Mouse (Mus musculus): ENCODE data around the gene Lbp. TPM values are rescaled to one million over a fixed set of nuclear protein-coding genes. Genes with fewer than 3 reads are reported as not detected.

The Lbp gene
- polyA plus RNA-seq, 1 experiment from 2014 or later = 4.6 TPM

GRCm38 (mm10) chr2:158379354-158380078 lies 73.2 kb downstream of the Lbp start:
- WGBS = 43% methylated on average over 13 of the region's 13 CpGs
- Histone ChIP-seq H3K27ac (no peak overlapping the region), H3K4me1 (no peaks in the 10 kb centered on the region), H3K27me3 (peaks cover 23% of the 10 kb centered on the region), H3K9me3 (no peaks in the 10 kb centered on the region), H3K4me3 (no peak overlapping the region), H3K4me2 (replicated peaks) (no peak overlapping the region), H3K9ac (no peak overlapping the region), H3K36me3 (no peaks in the 10 kb centered on the region)
- no peak for ATAC-seq (ENCODE audit: insufficient number of reproducible peaks, insufficient read depth, low FRiP score, low TSS enrichment)

Other genes with a start within 250 kb of the Lbp start
- 7.7 and 9.0 TPM in 2 replicates for gene Tgm2, start 160.1 kb upstream of the Lbp start, polyA plus RNA-seq (2016; fragmentation: Nextera tagmentation; extraction: Ambion mirVana)
- 5.9 and 6.2 TPM in 2 replicates for gene D630003M21Rik, start 77.3 kb upstream of the Lbp start, polyA plus RNA-seq (2016; fragmentation: Nextera tagmentation; extraction: Ambion mirVana)
- gene Bpi, start 48.4 kb upstream of the Lbp start, polyA plus RNA-seq (2016; fragmentation: Nextera tagmentation; extraction: Ambion mirVana) = not detected in 2 replicates
- 18.7 and 25.2 TPM in 2 replicates for gene Snhg11, start 69.1 kb downstream of the Lbp start, polyA plus RNA-seq (2016; fragmentation: Nextera tagmentation; extraction: Ambion mirVana)
- gene Ralgapb, start 103.4 kb downstream of the Lbp start, polyA plus RNA-seq (2016; fragmentation: Nextera tagmentation; extraction: Ambion mirVana) = 18.9 and 21.4 TPM in 2 replicates
- gene Adig, start 196.1 kb downstream of the Lbp start, polyA plus RNA-seq (2016; fragmentation: Nextera tagmentation; extraction: Ambion mirVana) = not detected in 2 replicates
- 0.18 and 0.26 TPM in 2 replicates for gene Arhgap40, start 206.3 kb downstream of the Lbp start, polyA plus RNA-seq (2016; fragmentation: Nextera tagmentation; extraction: Ambion mirVana)

Measured in embryonic facial prominence, embryonic 12.5 days (tissue).